Mouse (Mus musculus) left cerebral cortex, adult 18-20 months (tissue): Measurements from ENCODE around the gene Itih4. TPM values are rescaled to one million over a fixed set of nuclear protein-coding genes. Genes with fewer than 3 reads are reported as not detected.

Experiments used
- DNase-seq, 2 experiments: peaks; one replicate each; pipeline ENCODE4 v3.0.0; 2021 to 2022; ENCODE audit warnings: low spot score in 2 of 2, mixed read lengths in 1 of 2
- total RNA-seq, 2 experiments: library from RNA; stranded (reverse); gene quantifications; 2 replicates each; pipeline ENCODE4 v1.2.3; 2021

Gene Itih4
- total RNA-seq, 2 experiments from 2014 or later = 0.19 TPM; not detected in 1

GRCm38 (mm10) chr14:30933351-30933750, 47.1 kb downstream of the Itih4 start:
- no peak for DNase-seq

DNA sequence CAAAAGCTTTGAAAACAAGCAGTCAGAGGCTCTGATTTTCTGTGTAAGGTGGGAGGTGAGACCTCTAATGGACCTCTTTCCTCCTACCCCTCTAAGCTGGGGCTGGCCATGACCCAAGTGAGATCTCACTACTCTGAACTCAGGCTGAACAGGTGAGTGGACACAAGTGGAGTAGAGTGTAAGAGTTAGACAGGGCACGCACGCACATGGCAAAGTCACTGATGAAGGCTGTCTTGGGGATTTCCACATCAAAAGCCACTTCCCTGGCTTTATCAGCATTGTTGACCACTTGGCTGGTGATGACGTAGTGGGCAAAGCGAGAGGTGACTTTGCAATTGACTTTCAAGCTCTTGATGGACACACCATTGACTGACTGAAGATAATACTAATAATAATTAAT, 56.0 kb downstream of the Itih4 start:
- no peak for DNase-seq

DNA sequence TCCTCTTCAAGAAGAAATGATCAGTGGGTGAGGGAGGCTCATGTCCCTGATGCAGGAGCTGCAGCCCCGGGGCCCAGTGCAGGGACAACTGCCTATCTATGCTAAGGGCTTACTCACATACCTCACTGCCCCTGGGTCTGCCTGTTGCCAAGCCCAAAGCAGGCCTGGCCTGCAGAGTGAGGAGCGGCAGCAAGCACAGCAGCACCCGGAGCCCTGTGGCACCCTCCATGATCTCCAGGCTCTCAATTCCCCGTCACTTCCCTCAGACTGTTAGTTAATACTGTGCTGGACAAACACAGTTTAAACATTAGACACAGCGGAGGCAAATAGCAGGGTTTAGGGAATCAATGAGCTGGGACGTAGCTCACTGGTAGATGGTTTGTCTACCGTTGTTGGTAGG, 56.8 kb downstream of the Itih4 start, which contains the start of gene Itih1:
TSS of gene Itih1 (minus strand) at position 252 of the 400 bp plus-strand sequence.
- no peak for DNase-seq

GRCm38 (mm10) chr14:30943860-30944674, 57.8 kb downstream of the Itih4 start:
- DNase-seq = peak; percentile 49 to 61

GRCm38 (mm10) chr14:30944745-30945144, 58.5 kb downstream of the Itih4 start:
- no peak for DNase-seq

GRCm38 (mm10) chr14:30949986-30950385, 63.7 kb downstream of the Itih4 start:
- no peak for DNase-seq

DNA sequence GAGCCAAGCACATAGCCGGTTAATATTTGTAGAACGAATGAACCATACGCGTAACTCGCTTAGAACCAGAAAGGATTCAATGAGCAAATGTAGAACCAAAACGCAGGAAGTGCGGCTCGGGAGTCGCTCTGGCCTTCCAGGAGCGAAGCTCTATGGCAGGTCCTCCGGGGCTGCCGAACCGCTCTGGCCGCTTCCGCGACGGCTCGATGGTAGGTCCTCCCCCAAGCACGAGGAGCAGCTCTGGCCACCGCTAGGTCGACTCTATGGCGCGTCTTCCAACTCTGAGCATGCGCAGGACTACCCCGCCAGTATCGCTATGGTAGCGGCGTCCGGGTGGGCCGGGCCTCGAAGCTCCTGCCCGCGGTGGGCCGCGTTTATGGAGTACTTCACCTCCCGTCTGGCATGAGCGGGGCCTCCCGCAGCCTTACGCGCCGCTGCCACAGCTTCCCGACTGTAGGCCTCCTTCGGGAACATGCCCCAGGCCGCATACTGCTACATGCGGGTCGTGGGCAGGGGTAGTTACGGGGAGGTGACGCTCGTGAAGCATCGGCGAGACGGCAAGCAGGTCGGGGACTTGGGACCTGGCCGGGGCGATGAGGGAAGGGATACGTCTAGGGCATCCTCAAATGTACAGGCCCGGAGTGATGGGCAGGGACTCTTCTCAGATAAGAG, 65.0 kb downstream of the Itih4 start, which contains the start of gene Nek4:
TSS of gene Nek4 (plus strand) at position 224 of the 672 bp plus-strand sequence.
- peak; percentile 95 to 97 for DNase-seq

Other genes with a start within 250 kb of the Itih4 start
- 10 to 100 TPM; 10.0 to 10.4 TPM for gene Rft1, start 232.1 kb upstream of the Itih4 start, total RNA-seq
- gene Sfmbt1, start 171.6 kb upstream of the Itih4 start, total RNA-seq = 10 to 100 TPM; 39.3 to 41.0 TPM
- 10 to 100 TPM; 20.7 to 22.9 TPM for gene Tmem110, start 60.9 kb upstream of the Itih4 start, total RNA-seq
- 1 to 10 TPM; 2.5 to 3.5 TPM for gene Mustn1, start 7.3 kb upstream of the Itih4 start, total RNA-seq
- gene Itih3, start 37.3 kb downstream of the Itih4 start, total RNA-seq = 10 to 100 TPM; 25.8 to 32.8 TPM
- gene Itih1, start 56.8 kb downstream of the Itih4 start, total RNA-seq = not detected
- gene Nek4, start 64.9 kb downstream of the Itih4 start, total RNA-seq = 10 to 100 TPM; 17.0 to 21.2 TPM
- gene Glt8d1, start 114.9 kb downstream of the Itih4 start, total RNA-seq = 10 to 100 TPM; 34.0 to 38.2 TPM
- 100 to 1,000 TPM; 166 to 174 TPM for gene Spcs1, start 115.2 kb downstream of the Itih4 start, total RNA-seq
- 10 to 100 TPM; 52.3 to 54.5 TPM for gene Pbrm1, start 132.7 kb downstream of the Itih4 start, total RNA-seq
- gene Gnl3, start 132.7 kb downstream of the Itih4 start, total RNA-seq = 10 to 100 TPM; 42.1 to 53.0 TPM
- gene Smim4, start 242.5 kb downstream of the Itih4 start, total RNA-seq = 10 to 100 TPM; 22.8 to 29.7 TPM
- gene Nt5dc2, start 244.6 kb downstream of the Itih4 start, total RNA-seq = 1 to 10 TPM; 1.9 to 4.6 TPM